Mouse (Mus musculus): Measurements from ENCODE around the gene Adam10.

Adam10 gene

DNA sequence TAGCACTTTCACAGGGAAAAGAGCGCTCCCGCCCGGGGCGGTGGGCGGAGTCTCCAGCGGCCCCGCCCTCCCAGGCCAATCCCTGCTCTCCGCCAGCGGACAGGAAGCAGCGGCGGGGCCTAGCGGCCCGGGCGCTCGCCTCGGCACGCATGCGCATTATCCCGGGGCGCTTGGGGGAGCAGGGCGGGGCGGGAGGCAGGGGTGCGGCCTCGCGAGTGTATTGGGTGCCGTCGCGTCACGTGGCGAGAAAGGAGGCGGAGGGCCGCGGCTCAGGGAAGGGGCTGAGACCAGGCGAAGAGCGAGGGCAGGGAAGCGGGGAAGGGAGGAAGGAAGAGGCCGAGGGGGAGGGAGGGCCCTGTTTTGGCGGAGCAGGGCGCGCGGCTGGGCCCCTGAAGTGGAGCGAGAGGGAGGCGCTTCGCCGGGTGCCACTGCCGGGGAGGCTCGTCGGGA, at the start of gene Adam10:
TSS of gene Adam10 (plus strand) at position 316 of the 450 bp plus-strand sequence.
- peak; percentile 98 for DNase-seq (ENCODE audit: low spot score)

DNA sequence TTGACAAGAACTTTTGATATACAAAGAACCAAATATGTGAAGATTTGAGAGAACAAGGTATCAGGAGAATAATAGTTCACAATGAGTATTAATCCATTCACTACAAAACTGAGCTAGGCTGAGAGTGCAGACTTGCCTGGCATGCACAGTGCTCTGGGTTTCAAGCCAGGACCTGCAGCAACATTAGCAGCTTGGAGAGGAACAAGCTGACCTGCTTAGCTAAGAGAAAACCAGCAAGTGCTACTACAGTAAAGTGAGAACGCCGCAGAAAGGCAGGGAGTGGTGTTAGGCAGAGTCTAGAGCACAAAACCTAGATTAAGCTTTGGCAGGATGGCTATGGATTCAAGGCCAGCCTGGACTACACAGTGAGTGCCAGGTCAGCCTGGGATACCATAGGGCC, 49.1 kb upstream of the Adam10 start:
- DNase-seq (ENCODE audit: low spot score), result no peak

DNA sequence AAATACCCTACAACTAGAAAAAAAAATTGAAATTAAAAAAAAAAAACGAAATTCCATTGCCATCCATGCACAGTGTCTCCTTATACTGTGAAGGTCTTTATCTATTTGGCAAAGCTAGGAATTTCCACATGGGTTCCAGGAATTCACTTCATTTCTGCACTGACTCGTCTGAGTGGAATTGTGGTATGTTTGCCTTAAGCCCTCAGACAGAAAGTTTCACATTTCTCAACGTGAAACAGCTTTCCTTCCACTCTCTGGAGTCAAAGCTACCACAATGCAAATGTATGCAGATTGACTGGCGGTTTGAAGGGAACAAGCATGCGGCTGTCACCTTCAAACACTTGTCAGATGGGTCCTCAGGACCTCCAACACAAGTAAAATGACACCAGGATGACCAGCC, 47.1 kb upstream of the Adam10 start:
- DNase-seq (ENCODE audit: low spot score), result no peak

DNA sequence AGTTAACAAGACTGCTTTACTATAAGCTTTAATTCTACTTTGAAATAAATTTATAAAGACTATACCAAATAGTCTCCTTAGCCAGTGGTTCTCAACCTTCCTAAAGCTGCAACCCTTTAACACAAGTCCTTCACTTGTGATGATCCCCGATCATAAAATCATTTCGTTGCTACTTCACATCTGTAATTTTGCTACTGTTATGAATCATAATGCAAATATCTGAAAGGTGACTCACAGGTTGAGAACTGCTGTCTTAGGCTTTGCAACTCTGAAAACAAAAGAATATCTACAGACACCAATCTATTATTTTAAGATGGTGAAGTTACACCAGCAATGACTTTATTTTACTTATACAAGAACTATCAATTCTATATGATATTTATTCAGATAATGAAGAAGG, 42.0 kb upstream of the Adam10 start:
- DNase-seq (ENCODE audit: low spot score), result no peak

DNA sequence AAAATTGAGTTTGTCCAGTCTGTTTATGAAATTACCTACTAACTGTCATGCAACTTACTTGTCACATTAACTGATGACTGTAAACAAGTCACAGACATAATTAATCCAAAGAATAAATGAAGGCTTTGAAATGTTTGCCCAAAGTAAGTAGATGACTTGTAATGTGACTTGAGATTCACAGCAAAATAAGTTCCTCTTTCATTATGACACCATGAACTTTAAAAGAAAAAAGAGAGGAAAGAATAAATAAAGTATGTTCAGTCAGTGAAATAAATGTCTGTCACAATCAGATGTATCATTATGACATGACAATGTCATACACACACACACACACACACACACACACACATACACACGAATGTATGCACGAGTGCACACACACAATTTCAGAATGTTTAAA, 28.5 kb upstream of the Adam10 start:
- DNase-seq (ENCODE audit: low spot score), result no peak

DNA sequence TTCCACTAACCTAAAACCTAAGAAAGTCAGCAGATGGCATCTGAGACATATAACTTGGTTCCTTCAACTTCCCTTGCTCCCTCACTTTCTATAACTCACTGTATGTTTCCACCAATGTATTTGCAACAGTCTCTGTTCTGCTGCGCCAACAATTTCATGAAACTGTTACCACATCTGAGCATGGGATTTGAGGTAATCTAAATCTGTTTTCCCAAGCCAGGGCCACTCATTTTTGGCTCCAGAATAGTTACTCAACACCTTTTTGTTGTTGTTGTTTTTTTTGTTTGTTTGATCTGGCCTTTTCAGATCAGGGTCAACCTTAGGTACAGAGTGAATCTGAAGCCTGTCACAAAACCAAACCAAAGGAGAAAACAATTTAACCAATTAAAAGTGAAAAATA, 27.8 kb upstream of the Adam10 start:
- DNase-seq (ENCODE audit: low spot score), result no peak

DNA sequence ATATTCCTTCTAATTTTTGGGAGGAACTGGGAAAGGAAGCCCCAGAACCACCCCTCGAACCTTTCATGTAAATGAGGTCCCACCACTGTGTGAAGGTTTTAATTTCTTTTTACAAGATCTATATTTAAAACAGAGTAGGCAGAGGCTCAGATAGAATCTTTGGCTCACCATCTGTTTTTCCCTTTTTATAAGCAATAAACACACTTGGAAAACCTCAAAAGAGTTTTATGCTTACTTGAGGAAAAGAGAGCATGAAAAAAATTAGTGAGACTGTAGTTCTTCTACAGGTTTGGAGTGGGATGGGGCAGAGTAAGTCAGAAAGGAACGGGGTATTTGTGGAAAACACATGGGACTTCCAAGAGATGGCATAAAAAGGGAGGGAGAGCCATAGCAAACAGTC, 26.6 kb upstream of the Adam10 start:
- DNase-seq (ENCODE audit: low spot score), result no peak

DNA sequence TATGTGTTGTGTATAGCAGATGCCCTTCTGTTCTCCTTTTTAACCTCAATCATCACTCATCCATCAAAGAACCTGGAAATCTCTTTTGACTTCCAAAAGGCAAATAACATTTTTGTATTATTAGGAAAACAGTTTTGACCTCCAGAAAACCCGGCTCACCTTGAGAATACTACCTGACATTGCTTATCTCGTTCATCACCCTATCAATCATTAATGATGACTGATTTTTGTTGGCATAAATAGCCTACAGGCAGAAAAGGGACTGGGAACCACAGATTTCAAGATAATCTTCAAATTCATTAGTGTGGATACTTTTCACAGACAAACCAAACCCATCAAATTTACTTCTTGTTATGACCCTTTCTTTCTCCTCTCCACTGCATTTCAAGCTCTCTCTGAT, 24.9 kb upstream of the Adam10 start:
- DNase-seq (ENCODE audit: low spot score), result no peak

DNA sequence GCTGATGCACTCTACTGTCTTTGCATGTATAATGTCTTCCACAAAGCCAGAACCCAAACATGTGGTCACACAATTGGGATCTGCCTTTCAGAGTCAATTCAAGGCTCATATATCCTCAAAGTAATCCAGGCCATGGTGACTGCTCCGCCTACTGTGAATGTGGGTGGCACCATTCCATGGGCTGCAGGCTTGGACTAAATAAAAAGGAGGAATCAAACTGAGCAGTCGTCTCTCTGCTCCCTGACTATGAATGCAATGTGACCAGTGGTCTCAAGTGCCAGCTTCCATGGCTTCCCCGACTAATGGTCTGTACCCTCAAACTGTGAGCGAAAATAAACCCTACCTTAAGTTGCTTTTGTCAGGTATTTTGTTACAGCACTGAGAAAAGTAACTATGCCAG, 24.3 kb upstream of the Adam10 start:
- DNase-seq (ENCODE audit: low spot score), result no peak

DNA sequence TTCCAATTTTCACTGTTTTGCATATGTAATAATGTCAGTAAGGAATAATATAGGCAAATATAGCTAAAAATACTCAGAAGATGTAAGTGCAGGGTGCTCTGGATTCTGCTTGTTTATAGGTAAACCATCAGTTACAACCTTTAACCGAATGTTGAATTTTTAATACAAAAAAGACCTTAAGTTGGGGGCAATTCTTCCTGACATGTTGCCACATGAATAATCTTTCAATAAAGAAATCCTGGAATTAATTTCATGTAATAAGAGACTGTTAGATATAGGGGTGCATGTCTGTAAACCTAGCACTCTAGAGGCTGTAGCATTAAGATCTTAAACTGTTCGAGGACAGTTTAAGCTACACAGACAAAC, 23.1 kb upstream of the Adam10 start:
- no peak for DNase-seq (ENCODE audit: low spot score)

DNA sequence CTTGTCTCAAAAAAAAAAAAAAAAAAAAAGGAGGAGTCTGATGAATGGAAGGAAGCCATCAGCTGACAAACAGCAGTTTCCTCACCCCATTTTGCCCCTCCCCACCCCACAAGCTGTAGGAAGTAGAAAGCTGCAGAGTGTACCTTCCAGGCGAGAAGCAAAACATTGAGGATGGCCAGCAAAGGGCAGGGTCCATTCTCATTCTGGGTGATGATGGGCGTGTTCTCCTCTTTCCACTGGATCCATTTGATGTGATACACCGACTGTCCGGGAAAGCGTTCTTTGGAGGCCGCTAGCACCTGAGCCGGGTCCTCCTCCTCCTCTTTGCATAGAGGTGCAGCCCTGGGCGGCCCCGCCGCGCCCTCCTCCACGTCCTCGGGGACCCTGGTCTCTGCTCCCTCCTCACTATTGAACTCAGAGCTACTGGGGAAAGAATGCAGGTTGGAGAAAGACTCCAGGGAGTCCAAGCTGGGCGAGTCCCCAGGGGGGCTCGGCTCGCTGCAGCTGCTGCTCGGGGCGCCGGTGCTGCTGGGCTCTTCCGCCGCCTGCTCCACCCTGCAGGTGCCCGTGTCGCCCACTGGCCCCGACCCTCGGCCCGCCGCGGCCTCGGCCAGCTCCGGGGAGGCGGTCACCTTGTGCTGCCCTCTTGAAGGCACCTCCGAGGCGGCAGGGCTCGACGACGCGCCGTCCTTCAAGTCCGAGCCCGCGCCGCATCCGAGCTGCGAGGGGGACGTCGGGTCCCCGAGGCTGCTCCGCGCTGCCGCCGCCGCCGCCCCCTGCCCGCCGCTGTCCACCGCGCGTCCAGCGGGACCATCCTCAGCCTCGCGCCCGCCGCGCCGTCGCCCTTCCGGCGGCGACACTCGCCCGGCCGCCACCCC, 22.4 kb upstream of the Adam10 start, which contains the start of gene Gm10642:
TSS of gene Gm10642 (plus strand) at position 122 of the 878 bp plus-strand sequence.
- DNase-seq (ENCODE audit: low spot score), result peak; percentile 52

DNA sequence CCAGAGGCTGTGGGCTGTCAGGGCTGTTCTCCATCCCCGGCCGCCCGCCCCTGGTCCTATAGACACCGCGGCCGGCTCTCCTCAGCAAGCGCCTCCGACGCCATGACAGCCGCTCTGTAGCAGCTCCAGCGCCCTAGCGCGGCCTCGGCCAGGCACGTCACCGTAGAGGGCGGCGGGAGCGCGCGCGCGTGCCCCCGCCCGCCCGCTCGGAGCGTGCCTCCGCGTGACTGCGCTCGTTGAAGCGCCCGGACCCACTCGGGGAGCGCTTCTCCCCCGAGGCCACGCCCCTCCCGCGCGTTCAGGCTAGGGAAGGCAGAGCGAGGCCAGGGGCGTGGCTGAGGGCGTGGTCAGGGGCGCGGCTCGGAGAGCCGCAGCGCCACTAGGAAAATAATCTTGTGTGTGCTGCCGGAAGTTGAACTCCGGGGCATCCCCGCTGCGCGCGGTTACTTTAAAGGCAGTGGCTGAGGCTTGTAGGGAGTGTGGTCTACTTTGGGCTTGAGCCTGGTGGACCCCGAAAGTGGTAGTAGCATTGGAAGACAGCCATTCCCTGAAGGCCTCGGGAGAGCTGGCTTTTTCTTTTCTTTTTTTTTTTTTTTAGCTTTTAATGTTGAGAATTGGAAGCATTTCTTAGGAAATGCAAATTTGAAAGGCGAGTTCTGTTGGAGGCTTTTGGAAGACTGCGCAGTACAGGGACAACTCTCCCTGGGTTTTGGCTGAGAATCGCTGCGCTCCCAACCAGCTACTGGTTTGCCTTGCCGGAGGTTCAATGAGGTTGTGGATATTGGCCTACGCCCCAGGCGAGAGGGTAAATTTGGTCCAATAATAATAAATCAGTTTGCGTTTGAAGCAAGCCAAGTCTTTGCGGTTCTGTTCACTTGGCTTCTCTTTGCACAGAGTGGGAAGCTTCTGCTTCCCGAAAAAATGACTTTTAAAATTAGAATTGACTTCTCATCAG, 21.5 kb upstream of the Adam10 start, which contains the start of gene Mindy2:
TSS of gene Mindy2 (minus strand) at position 162 of the 955 bp plus-strand sequence.
- peak; percentile 98 for DNase-seq (ENCODE audit: low spot score)

DNA sequence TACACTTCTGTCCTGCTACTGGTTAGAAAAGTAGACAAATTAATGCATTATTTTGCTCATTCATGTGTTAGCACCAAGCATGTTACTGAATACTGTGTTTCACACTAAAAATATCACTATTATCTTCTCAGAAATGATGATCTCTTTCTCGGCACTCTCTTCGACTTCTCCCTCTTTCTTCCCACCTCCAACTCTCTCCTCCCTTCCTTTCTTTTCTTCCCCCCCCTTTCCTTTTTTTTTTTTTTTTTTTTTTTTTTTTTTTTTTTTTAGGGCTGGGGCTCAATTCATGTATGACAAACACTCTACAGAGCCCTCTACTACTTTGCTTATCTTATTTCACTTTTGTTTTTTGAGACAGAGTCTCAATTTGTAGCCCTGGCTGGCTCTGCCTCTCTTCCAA, 20.5 kb upstream of the Adam10 start:
- DNase-seq (ENCODE audit: low spot score), result no peak

DNA sequence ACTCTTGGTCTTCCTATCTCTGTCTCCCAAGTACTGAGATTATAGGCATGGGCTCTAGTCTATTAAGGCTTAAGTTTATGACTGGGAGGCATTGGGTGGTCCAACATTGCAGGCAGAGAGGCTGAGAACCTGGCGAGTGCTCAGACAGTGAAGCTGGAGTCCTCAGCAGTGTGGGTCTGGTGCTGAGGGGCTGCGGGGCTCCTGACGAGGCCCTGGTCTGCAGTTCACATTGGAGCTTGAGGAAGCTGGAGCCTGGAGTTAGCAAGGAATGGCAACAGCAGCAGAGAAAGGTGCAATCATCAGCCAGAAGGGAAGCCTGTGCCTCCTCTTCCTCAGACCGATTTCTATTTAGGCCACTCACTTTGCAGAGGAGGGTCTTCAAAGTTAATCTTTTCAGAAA, 13.9 kb upstream of the Adam10 start:
- no peak for DNase-seq (ENCODE audit: low spot score)

DNA sequence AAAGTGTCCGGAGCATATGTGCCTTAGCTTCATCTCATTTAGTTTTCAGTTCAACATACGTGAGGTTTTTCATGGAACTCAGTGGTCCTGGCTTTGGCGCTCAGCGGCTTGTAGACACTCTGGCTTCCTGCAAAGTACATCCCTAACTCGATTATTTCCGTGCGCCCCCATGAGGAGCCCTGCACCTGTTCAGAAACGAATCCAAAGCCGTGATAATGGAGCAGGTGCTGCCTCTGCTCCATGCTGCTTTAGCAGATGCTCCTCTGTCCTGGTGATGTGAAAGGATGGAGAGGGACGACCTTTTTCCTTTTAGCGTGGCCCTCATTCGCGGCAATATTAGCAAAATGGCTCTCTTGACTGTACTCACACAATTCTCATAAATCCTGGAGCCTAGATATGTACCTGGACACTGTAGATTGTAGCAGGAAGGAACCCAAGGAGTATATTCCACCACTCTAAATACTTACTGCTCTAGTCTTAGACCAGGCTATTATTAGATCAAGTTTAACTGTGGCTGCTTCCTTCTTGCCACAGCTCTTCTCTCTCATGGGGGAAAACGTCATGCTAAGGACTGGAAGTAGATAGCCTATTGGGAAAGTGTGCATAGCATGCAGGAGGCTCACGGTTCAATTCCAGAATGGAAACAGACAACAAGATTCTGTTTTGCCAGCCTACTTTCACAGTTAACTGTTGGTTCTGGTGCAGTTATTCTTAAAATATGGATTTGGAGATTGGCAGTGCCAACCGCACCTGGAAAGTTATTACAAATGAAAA, 13.2 kb upstream of the Adam10 start:
- no peak for DNase-seq (ENCODE audit: low spot score)

DNA sequence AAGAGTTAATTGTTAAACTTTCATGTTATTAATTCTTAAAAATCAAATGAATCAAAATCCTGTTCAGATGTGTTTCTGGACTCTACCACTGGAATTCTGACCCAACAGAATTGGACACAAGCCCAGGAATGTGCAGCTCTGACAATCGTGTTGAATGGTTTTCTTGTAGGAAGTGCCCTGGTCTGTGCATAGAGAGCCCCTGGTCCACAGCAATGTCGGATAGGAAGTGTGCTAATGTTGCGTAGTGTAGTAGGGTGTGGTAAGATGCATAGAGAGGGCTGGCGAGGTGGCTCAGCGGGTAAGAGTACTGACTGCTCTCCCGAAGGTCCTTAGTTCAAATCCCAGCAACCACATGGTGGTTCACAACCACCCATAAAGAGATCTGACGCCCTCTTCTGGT, 12.0 kb upstream of the Adam10 start:
- no peak for DNase-seq (ENCODE audit: low spot score)

DNA sequence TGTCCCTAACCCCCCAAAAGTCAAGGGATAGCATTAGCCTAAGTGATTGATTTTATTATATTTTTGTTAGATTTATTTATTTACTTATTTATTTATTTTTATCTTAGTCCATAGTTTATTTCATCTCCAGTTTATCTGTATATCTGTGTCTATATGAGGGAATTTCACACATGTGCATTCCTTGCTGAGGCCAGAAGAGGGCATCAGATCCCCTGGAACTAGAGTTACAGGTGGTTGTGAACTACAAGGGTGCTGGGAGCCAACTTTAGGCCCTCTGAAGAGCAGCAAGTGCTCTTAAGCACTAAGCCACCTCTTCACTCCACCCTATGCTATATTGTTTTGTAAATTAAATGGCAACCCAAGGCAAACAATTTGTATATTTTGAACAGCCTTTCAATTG, 10.7 kb upstream of the Adam10 start:
- no peak for DNase-seq (ENCODE audit: low spot score)

DNA sequence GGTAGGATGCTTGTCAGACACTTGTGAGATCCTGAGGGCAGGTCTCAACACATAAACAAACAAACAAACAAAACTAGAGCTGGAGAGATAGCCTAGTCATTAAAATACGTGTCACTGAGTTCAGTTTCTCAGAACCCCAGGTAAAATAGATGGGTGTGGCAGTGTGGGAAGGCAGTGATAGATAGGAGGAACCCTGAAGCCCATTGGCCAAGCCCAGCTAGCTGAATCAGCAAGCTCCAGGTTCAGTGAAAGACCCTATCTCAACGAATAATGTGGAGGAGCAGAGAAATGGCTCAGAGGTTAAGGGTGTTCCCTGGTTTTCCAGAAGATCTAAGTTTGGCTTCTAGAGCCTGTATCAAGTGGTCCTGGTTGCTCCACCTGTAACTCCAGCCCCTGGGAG, 9.6 kb upstream of the Adam10 start:
- no peak for DNase-seq (ENCODE audit: low spot score)

DNA sequence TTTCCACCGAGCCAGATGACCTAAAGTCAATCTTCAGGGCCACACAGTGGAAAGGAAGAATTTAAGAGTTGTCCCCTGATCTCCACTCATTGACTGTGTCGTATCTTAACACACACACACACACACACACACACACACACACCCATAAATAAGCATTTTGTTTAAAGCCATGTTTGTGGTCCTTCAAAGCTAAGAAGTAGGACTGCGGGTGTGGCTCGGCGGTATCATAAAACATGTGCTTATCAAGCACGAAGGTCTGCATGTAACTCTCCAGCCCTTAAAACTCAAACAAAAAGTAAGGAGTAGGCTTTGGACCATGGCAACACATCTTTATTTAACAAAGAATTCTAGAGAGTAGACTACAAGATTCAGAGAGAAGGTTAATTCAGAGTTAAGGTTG, 8.4 kb upstream of the Adam10 start:
- DNase-seq (ENCODE audit: low spot score), result no peak

DNA sequence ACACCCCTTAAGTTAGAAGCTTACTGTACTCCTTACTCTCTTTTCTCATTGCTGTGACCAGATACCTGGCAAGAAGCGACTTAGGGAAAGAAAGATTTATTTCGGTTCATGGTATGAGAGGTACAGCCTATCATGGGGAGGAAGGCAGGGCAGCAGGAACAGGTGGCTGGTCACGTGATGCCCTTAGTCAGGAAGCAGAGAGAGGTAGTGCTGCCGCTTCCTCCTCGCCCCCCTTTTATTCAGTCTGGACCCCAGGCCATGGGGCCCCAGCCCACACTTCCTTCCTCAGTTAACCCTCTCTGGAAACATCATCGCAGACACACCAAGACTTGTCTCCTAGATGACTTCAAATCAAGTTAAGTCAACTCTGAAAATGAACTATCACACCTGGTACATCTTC, 7.5 kb upstream of the Adam10 start:
- DNase-seq (ENCODE audit: low spot score), result no peak

DNA sequence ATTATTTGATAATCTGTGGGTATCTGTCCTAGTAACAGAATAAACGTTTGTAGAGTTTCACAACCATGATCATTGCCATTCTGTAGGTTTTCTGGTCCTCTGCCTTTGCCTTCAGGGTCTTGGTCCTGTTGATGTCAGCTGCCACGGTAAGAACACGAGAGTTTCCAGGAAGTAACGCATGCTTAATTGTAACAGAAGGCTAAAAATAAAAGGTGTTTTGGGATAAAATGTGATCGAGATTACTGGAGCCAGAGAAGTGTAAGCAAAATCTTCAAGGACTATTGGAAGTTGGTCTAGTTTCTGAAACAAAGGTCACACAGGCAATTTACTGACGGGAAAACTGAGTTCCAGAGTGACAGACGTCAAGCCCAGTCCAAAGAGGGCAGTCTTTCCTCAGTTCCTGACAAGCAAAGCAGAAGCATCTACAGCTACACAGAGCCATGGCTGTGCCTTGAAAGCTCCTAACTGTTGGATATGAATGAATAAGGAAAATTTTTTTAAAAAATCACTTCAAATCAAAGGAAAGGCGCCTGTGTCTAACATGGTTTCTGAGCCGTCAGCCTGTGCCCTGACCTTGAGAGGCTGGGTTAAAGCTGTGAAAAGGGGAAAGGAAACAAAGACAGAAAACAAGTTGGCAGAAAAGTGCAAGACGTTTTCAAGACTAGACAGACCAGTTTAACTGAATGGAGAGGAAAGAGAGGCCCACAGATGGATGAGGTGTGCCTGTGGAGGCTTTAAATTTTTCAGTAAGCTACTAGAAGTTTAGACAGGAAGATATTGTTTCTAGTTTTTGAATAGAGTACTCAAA, 6.8 kb upstream of the Adam10 start:
- DNase-seq (ENCODE audit: low spot score), result peak; percentile 17
